Mouse (Mus musculus) heart, adult 11 months (tissue): ENCODE measurements at regions not wholly inside any gene's neighbourhood (a gene's known extent, or its start where the extent isn't known, plus 50 kb on each side); places are given as distances from the start of the nearest gene placed in this dataset.

ENCODE experiments used
- DNase-seq: peaks from one replicate; pipeline ENCODE4 v3.0.0; 2022

DNA sequence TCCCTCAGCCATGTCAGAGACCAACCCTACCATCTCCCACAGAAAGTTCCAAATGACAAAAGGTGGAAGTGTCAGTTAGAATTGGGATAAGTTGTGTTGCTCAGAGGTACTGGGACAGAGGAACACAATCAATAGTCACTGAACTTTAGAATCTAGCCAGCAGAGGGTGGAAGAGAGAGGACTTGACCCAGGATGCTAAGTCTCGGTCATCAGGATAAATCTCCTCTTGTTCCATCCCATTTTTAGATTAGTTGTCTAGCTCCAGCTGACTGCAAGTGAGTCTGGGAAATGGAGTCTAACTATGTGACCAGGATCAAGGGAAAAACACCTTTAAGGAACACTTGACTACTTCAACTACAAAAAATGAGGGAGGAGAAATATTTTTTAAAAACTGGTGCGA is 91.5 kb downstream of the Fam84b start:
- peak; percentile 54 for DNase-seq

- DNase-seq: peak; percentile 87
These were observed 93.6 kb downstream of the Fam84b start for GRCm38 (mm10) chr15:60760015-60760437.

DNA sequence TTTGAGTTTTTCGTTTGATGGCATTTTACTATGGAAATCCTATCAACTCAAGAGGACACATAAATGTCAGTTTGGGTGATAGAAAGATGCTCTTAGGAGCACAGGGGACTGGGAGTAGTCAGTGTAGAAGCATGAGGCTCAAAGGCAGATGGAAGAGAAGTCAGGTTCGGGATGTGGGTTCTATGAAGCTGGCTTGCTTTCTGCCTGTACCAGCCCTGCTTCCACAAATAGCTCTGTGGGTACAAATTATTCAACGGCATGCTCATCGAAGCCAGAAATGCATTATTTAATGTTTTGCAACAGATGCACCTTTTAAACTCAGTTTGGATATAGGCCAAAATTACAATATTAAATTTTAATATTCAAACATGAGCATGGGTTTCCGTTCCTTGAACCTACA is 99.3 kb downstream of the Fam84b start:
- DNase-seq: peak; percentile 37

- DNase-seq: no peak
These were observed 114.0 kb downstream of the Fam84b start for GRCm38 (mm10) chr15:60739598-60739997.

DNA sequence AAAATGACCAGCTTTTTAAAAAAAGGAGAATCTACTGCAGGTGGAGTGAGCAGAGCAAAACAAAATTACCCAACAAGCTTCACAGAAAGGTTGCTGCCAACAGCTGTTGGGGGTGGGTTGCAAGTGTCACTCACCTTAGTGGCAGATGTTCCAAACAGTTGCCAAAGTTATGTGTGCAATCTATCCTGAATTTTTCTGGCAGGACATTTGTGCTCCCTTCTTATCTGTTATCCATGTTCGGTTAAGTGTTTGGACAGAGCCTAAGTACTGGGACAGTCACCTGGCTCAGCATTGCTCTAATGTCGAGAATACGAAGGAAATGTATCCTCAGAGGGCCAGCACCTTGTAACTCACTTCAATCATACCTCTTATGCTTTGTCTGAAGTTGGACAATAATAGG is 115.3 kb downstream of the Fam84b start:
- DNase-seq: no peak

DNA sequence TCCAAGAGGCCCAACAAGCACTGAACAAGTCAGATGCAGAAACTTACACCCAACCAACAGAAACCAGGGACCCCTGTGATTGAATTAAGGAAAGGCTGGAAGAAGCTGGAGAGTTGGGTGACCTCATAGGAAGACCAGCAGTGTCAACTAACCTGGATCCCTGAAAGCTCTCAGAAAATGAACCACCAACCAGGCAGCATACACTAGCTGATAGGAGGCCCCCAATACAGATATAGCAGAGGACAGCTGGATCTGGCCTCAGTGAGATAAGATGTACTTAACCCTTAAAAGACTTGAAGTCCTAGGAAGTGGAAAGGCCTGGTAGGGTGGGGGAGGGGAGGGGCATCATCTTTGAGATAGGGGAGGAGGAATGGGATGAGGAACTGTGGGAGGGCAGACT is 121.2 kb downstream of the Fam84b start:
- DNase-seq: no peak

DNA sequence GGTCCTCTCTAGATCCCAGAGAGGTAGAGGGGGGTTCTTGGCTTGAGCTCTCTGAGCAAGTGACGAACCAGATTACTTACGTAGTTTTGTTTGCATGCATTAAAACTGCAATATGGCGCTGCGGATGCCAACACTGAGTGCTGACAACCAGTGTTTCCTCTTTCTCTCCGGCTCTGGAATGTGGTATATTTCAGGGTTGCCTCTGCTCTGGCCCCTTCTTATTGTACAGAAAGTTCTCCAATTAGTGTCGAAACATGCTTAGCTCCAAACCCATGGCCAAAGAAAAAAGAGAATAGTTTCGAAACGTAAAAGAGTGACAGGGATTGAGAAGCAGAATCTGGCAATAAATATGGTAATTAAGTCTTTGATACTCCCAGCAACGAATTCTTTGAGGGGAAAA is 124.8 kb downstream of the Fam84b start:
- no peak for DNase-seq

GRCm38 (mm10) chr15:60728337-60728736 is 125.2 kb downstream of the Fam84b start:
- DNase-seq: no peak

DNA sequence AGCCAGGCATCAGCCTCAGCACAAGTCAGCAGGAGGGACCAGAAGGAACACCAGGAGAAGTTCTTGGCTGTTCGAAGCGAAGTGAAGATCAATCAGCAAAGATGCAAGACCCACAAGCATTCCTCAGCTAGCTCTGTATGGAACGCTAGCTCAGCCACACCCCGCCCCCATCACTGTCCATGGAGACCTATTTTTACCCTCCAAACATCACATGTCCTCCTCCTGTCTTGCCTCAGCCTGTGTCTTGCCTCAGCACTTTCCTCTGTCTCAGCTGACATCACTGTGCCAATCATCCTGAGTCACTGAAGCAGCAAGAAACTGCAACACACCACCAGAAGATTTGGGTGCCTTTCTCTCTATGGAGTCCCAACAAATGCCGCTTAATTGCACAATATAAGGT is 134.2 kb downstream of the Fam84b start:
- peak; percentile 89 for DNase-seq

DNA sequence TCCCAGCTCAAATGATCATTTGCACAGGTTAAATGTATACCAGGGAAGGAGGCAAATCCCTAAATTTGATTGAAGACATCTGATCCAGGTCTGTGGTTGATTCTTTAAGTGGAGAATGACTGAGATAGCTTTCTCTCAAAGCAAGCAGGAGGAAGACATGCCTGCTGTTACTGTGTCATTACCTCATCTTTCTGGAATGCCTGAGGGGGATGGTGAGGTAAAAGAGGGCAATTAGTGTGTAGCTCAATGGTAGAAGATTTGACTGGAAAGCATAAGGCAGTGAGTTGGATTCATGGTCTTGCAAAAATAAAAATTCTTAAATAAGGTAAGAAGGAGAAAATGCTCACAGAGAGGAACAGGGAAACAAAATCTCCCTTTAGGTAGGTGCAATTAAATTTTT is 144.9 kb downstream of the Fam84b start:
- DNase-seq: no peak

DNA sequence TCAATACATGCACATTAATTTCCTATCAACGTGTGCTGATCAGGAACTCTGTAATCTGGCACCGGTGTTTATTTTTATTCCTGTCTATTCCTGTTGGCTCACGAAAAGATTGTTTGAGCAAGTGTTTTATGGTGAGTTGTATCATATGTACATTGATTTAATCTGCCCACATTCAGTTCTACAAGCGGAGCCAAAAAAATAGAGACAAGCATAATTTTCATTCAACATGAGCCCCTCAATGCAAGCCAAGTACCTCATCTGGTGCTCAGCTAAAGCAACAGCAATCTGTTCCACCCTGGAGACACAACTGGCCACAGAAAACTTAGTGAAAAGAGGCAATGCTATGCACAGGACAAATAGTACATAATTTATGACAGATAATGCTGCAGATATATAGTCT is 147.6 kb downstream of the Fam84b start:
- DNase-seq: no peak

GRCm38 (mm10) chr15:60701273-60701672 is 152.3 kb downstream of the Fam84b start:
- no peak for DNase-seq

GRCm38 (mm10) chr15:60694746-60695145 is 158.8 kb downstream of the Fam84b start:
- DNase-seq: no peak

- no peak for DNase-seq
These were observed 159.7 kb downstream of the Fam84b start for GRCm38 (mm10) chr15:60693751-60694500.

DNA sequence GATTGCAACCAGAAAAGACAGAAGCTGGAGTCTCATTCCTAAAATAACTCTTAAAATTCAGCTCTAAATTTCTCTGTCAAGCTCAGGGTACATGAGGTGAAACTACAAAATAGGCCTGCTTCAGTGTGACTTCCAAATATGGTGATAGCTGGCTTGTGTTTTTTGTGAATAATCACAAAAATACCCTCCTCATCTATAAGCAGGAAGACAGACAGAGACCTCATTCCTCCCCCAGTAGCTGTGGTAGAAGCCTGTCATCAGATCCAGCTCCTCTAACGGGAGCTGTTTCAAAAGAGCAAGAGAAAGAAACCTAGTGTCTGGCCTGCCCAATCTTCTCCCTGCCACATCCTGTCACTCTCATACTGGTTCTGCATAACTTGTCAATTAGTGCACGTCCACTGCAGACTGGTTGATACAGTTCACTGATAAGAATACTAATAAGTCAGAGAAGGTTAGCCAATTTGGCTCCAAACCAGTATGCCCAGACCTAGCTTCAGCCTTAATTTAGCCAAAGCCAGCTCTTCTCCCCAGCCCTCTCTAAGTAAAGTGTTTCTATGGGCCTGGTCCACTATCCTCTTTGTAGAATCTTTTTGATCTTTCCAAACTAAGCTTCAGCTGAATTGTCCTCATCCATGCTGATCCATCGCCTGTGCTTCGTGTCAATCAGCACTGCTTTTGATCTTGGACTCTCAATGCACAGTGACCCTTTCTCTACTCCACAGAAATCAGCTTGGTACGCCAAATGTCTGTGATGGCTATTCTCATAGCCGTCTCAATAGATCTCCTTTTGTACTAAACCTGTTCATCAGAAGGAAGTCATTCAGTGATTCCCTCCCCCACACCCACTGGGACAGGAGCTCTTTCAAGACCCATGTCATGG is 160.6 kb downstream of the Fam84b start:
- DNase-seq: no peak

DNA sequence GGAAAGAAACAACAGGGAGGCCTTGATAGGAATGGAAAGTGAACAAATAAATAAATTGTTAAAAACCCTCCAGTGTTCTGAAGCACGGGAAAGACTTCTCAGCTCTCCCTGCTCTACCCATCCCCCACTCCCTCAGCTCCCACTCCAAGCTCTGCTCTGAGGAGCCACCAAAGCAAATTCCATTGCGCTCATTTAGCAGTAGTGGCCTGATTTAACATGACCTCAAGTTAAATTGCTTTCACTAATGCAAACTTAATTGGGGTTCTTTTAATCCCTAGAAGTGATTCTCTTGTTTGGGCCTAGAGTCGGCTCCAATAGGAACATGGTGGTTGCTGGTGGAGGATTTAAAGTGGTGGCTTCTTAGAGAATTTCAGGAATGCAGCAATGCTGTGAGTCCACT is 161.4 kb downstream of the Fam84b start:
- DNase-seq: no peak

DNA sequence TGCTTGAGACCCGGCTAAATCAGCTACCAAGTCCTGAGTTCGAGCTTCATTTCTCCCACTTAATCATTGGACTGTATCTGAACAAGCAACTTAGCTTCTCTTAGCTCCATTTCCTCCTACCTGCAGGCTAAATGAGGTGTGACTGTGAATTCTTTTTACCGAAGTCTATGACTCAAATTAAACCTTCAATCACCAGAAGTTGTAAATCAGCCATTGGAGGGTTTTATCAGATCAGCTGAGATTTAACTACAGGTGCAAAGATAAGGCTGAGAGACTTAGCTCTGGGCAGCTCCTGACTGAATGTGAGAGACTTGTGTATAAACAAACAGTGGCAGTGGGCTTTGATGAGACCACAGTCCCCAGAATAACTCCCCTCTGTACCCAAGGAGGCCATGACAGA is 176.2 kb downstream of the Fam84b start:
- DNase-seq: no peak

- DNase-seq: no peak
These were observed 196.0 kb downstream of the Fam84b start for GRCm38 (mm10) chr15:60657572-60657971.

- no peak for DNase-seq
These were observed 198.5 kb downstream of the Fam84b start for GRCm38 (mm10) chr15:60655113-60655512.

DNA sequence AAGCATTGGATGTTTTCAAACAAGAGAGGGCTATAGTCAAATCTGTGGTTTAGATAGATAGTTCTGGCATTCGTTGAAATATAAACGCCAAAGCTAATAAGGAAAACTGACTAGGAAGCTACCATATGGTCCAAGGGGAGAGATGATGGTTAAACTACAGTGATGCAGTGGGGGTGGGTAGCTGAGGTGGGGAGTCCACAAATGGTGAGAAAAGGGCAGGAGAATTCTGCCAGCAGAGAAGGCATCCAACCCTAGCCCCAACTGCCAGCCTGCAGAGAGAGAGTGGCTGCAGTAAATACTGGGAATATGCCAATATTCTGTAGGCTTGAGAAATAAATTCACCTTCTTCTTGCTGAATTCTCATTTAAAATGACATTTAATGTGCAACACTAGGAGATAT is 204.3 kb downstream of the Fam84b start:
- no peak for DNase-seq

DNA sequence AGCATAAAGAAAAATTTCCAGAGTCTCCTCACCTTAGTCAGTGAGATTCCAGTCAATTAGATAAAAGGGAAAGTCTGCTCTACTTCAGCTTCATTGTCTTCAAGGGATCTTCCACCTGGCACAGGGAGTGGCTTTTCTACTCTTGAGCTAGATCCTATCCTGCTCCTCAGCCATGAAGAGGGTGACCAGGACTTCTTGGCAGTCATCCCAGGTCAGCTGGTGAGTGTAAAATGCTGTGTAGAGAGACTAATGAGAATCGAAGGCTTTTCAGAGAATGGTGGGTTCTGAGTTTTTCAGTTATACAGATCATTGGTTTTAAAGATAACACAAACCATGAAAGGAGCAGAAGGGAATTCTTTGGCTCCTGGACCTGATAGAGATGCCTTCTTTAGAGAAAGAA is 211.8 kb downstream of the Fam84b start:
- DNase-seq: no peak

- no peak for DNase-seq
These were observed 220.1 kb downstream of the Fam84b start for GRCm38 (mm10) chr15:60633457-60633850.

DNA sequence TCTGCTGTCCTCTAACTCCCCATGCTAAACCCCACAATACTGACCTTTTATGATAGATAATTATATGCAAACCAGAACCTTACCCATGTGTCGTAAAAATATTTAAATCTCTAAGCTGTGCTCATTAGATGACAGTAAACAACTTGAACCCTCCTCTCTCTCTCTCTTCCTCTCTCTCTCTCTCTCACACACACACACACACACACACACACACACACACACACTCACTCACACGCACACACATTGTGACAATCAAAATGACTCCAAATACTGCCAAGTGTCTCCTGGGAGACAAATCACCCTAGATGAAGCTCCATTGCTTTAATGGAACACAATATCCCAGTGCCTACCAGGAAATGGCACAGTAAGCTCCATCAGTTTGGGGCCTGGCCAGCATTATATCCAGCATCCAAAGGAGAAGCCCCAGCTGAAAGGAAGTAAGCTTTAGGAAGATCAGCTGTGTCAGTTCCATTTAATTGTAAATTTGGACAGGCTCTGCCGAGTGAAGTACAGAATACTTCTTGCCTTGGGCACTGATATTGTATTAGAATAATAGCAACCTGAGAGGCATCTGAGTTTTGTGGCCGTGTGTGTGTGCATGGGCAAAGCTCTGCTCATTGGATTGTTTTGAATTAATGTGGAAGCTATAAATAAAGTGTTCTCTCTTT is 220.7 kb downstream of the Fam84b start:
- peak; percentile 25 for DNase-seq
